Mouse (Mus musculus): ENCODE results near the gene Mut. TPM values are rescaled to one million over a fixed set of nuclear protein-coding genes. Genes with fewer than 3 reads are reported as not detected.

The Mut gene
- polyA plus RNA-seq, 1 experiment from 2014 or later, result 29.1 TPM

DNA sequence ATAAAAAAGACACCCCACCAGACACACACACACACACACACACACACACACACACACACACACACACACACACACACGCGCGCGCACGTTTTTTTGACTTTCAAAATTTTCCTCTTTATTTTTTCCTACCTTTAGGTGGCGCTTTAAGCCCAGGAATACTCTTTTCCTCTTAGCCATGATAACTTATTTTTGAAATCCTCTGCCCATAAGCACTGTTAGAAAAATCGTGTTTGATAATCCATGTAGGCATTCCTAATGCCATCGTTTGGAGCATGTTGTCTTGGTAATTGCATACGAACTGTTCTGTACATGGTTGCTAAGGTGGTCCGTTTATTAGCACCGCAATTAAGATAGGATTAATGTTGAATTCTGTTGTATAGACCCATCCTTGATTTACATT lies 43.4 kb downstream of the Mut start:
- WGBS, result 76% methylated on average over 11 of the region's 11 CpGs
- Histone ChIP-seq H3K27ac (replicated peaks) (no peak overlapping the region), H3K36me3 (replicated peaks) (no peaks in the 10 kb centered on the region), H3K9me3 (no peaks in the 10 kb centered on the region), H3K4me3 (no peak overlapping the region), H3K4me1 (no peaks in the 10 kb centered on the region), H3K27me3 (replicated peaks; ENCODE audit: low read depth, poor library complexity, severe bottlenecking) (no peaks in the 10 kb centered on the region)
- DNase-seq (ENCODE audit: low spot score), result peak; percentile 8

DNA sequence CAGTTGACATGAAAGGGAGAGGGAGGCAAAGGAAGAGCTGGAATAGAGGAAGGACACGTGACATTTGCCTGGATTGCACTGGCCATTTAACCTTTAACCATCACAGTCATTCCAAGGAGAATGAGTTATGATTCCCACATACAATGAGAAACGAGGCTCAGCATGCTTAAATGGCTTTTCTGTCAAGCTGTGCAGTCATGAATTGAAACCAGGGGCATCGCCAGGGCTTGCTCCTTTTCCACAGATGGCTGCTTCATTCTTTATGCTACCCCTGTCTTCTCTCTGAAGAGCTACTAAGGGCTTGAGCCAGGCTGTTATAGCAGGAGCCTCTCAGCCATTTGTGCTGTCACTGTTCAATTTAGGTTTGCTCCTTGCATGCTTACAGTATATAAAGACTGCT lies 57.6 kb downstream of the Mut start:
- WGBS, result 60% methylated on average over 3 of the region's 3 CpGs

More for the DNA sequence above, 57.6 kb downstream of the Mut start:
- H3K4me3 ChIP-seq, result no peak overlapping the region
- no peaks in the 10 kb centered on the region for H3K9me3 ChIP-seq
- H3K27me3 ChIP-seq (replicated peaks; ENCODE audit: low read depth, poor library complexity, severe bottlenecking), result no peaks in the 10 kb centered on the region
- no peaks in the 10 kb centered on the region for H3K36me3 ChIP-seq (replicated peaks)
- no peaks in the 10 kb centered on the region for H3K4me1 ChIP-seq
- DNase-seq (ENCODE audit: low spot score), result no peak
- H3K27ac ChIP-seq (replicated peaks), result no peak overlapping the region

Other genes with a start within 250 kb of the Mut start
- not detected in 2 replicates for gene Esp1, start 207.6 kb upstream of the Mut start, polyA plus RNA-seq (2016; fragmentation: Nextera tagmentation; extraction: Ambion mirVana)
- not detected in 2 replicates for gene Crisp2, start 127.7 kb upstream of the Mut start, polyA plus RNA-seq (2016; fragmentation: Nextera tagmentation; extraction: Ambion mirVana)
- gene Rhag, start 123.6 kb upstream of the Mut start, polyA plus RNA-seq (2016; fragmentation: Nextera tagmentation; extraction: Ambion mirVana), result 5.0 and 5.6 TPM in 2 replicates
- gene 9130008F23Rik, start 54.1 kb upstream of the Mut start, polyA plus RNA-seq (2016; fragmentation: Nextera tagmentation; extraction: Ambion mirVana), result 0.37 and 0.53 TPM in 2 replicates
- gene Glyatl3, start 20.3 kb upstream of the Mut start, polyA plus RNA-seq (2016; fragmentation: Nextera tagmentation; extraction: Ambion mirVana), result 0.25 TPM in 1 of 2 replicates, not detected in the other
- gene Cenpq, start 362 bp downstream of the Mut start, polyA plus RNA-seq (2016; fragmentation: Nextera tagmentation; extraction: Ambion mirVana), result 40.0 and 41.0 TPM in 2 replicates